Comparison of ENCODE assay signal across 24 mouse cellular contexts in the genomic region with DNA sequence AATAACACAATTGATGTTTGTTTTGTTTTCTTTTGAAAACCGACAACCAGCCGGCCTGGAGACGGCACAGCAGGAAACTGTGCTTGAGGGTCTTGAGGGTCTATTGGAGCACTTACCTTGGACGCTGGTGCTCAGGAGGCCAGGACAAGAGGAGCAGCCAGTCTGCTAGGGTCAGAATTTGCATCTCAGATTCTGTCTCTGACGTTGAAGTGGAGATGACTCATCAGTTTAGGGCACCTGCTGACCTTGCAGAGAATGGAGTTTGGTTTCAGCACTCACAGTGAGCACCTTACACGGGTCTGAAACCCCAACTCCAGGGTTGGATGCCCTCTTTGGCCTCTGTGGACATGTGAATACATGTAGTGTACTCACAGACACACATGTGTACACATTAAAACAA. TPM values are rescaled to one million over a fixed set of nuclear protein-coding genes. Genes with fewer than 3 reads are reported as not detected.
DNase-seq lines count a peak whose midpoint lies in the region; ATAC-seq and TF ChIP-seq lines count a peak whose summit lies in the region.
"Had no signal": no experiment of that assay in that cellular context is flagged by ENCODE, and none has a peak within 500 bp of the region (broad histone marks: within the 10 kb centered on the region; RNA-seq: fewer than 3 reads in every experiment).

No protein-coding gene starts in this region.

- H3K9ac ChIP-seq in liver, embryonic 13.5 days: no peak overlapping the region
- H3K9ac ChIP-seq in liver, embryonic 12.5 days: no peak overlapping the region
- H3K9ac ChIP-seq in ES-Bruce4 (ENCODE audit: low read depth, poor library complexity, severe bottlenecking) (no peak overlapping the region), ES-E14 (ENCODE audit: insufficient read depth, low read depth, low read length, poor library complexity, severe bottlenecking) (no peak overlapping the region)
- no peak overlapping the region for H3K9ac ChIP-seq in stomach, postnatal 0 days (ENCODE audit: low read length)
- H3K9ac ChIP-seq: embryonic facial prominence, embryonic 13.5 days; embryonic facial prominence, embryonic 15.5 days; forebrain, embryonic 12.5 days; forebrain, postnatal 0 days had no signal

- TF ChIP-seq POLR2A in ES-Bruce4 (IDR thresholded peaks at IDR 0.05; ENCODE audit: insufficient read depth, low read length): no peak

- H3K4me1 ChIP-seq in liver, embryonic 13.5 days (replicated peaks): peaks cover 23% of the 10 kb centered on the region
- H3K4me1 ChIP-seq in liver, embryonic 12.5 days: peaks cover 34% of the 10 kb centered on the region
- H3K4me1 ChIP-seq in ES-Bruce4 (ENCODE audit: control insufficient read depth, insufficient read depth, low read length): peaks cover 6% of the 10 kb centered on the region
- H3K4me1 ChIP-seq in ES-E14 (ENCODE audit: control insufficient read depth in 2 of 2, insufficient read depth in 2 of 2, low read length in 2 of 2, poor library complexity in 1 of 2): peaks cover 0 to 17% of the 10 kb centered on the region in 2 experiments; a peak in 2 of 4 replicates
- 0 out of 2 replicates have a peak, but pooled peaks cover 4% of the 10 kb centered on the region for H3K4me1 ChIP-seq in stomach, postnatal 0 days (replicated peaks; ENCODE audit: control insufficient read depth, insufficient read depth)

- in situ Hi-C loops in ES-E14 (cut with MboI; ENCODE audit: low sequenced_read_pairs in 2 of 2, unreplicated experiment in 2 of 2): no loop called here

- WGBS in liver, embryonic 13.5 days (ENCODE audit: insufficient replicate concordance): 66% methylated on average over 6 of the region's 6 CpGs
- WGBS in liver, embryonic 12.5 days (ENCODE audit: insufficient replicate concordance): 70% methylated on average over 6 of the region's 6 CpGs
- 75% methylated on average over 6 of the region's 6 CpGs for WGBS in stomach, postnatal 0 days

- H3K27ac ChIP-seq in liver, embryonic 13.5 days: peak overlapping the region; percentile 13; the same call in 1 of the 2 replicates
- H3K27ac ChIP-seq in liver, embryonic 12.5 days: no peak overlapping the region
- H3K27ac ChIP-seq in ES-Bruce4 (ENCODE audit: insufficient read depth, low read length) (peak overlapping the region; percentile 40; the same call in 1 of the 2 replicates), ES-E14 (ENCODE audit: insufficient read depth, low read depth, low read length, poor library complexity, severe bottlenecking) (peak overlapping the region; percentile 57; the same call in 1 of the 2 replicates)
- no peak overlapping the region for H3K27ac ChIP-seq in stomach, postnatal 0 days (replicated peaks)
- H3K27ac ChIP-seq: embryonic facial prominence, embryonic 13.5 days; embryonic facial prominence, embryonic 15.5 days; forebrain, embryonic 10.5 days; forebrain, embryonic 12.5 days had no signal

- TF ChIP-seq CTCF in ES-Bruce4 (IDR thresholded peaks at IDR 0.05; ENCODE audit: low read depth, low read length): no peak
- TF ChIP-seq CTCF in stomach, postnatal 0 days (IDR thresholded peaks at IDR 0.05; ENCODE audit: low read depth): no peak

- H3K9me3 ChIP-seq in liver, embryonic 13.5 days (replicated peaks): no peaks in the 10 kb centered on the region
- H3K9me3 ChIP-seq in liver, embryonic 12.5 days (replicated peaks): no peaks in the 10 kb centered on the region
- H3K9me3 ChIP-seq in ES-Bruce4 (replicated peaks; ENCODE audit: control insufficient read depth, insufficient read depth, low read length, poor library complexity, severe bottlenecking) (no peaks in the 10 kb centered on the region), ES-E14 (ENCODE audit: control insufficient read depth, insufficient read depth, low read depth, low read length) (no peaks in the 10 kb centered on the region)
- H3K9me3 ChIP-seq in stomach, postnatal 0 days (ENCODE audit: control insufficient read depth, low read length): no peaks in the 10 kb centered on the region
- H3K9me3 ChIP-seq: embryonic facial prominence, embryonic 13.5 days; embryonic facial prominence, embryonic 15.5 days; forebrain, embryonic 10.5 days; forebrain, embryonic 12.5 days had no signal

- intact Hi-C loops in gastrocnemius, postnatal 14 days (cut with DNase I; ENCODE audit: low total_unique reads): no loop called here

- ATAC-seq in liver, embryonic 13.5 days (ENCODE audit: low read depth): no peak
- no peak for ATAC-seq in liver, embryonic 12.5 days
- no peak for ATAC-seq in stomach, postnatal 0 days (ENCODE audit: low FRiP score, low TSS enrichment)
- ATAC-seq: activated CD4-positive, CD25-positive, alpha-beta regulatory T cell, adult 4 months; forebrain, embryonic 14.5 days; forebrain, postnatal 0 days had no signal

- no peak for DNase-seq in liver, embryonic 13.5 days
- DNase-seq in ES-E14 (ENCODE audit: low read depth, low spot score): peak; percentile 8
- DNase-seq in gastrocnemius, postnatal 14 days: no peak
- no peak for DNase-seq in stomach, postnatal 0 days (ENCODE audit: low spot score)
- DNase-seq in spleen, adult 18-20 months: no peak
- DNase-seq: adrenal gland, adult 8-10 months; adrenal gland, postnatal 14 days; adrenal gland, postnatal 36 days; cerebellum, adult 11-12 months; cerebellum, adult 8-10 months; cerebellum, adult 9-11 months; cerebellum, postnatal 14 days; cerebellum, postnatal 36 days; embryo, embryonic 11 days; forebrain, postnatal 0 days had no signal

- H3K4me2 ChIP-seq in liver, embryonic 13.5 days: no peak overlapping the region
- H3K4me2 ChIP-seq in liver, embryonic 12.5 days: no peak overlapping the region
- H3K4me2 ChIP-seq in stomach, postnatal 0 days (replicated peaks; ENCODE audit: low read depth): no peak overlapping the region
- H3K4me2 ChIP-seq: embryonic facial prominence, embryonic 13.5 days; embryonic facial prominence, embryonic 15.5 days; forebrain, embryonic 12.5 days had no signal

- H3K36me3 ChIP-seq in liver, embryonic 13.5 days: peaks cover 76% of the 10 kb centered on the region
- H3K36me3 ChIP-seq in liver, embryonic 12.5 days: peaks cover 79% of the 10 kb centered on the region
- H3K36me3 ChIP-seq in ES-Bruce4 (ENCODE audit: control insufficient read depth, insufficient read depth, low read length, poor library complexity, severe bottlenecking) (peaks cover 11% of the 10 kb centered on the region), ES-E14 (ENCODE audit: control insufficient read depth, insufficient read depth, low read length, poor library complexity, severe bottlenecking) (peaks cover 48% of the 10 kb centered on the region)
- H3K36me3 ChIP-seq in stomach, postnatal 0 days (ENCODE audit: control insufficient read depth, insufficient read depth, low read length): peaks cover 7% of the 10 kb centered on the region

- TF ChIP-seq EP300 in ES-Bruce4 (IDR thresholded peaks at IDR 0.05; ENCODE audit: insufficient read depth, low read depth, low read length): no peak
- TF ChIP-seq EP300 in stomach, postnatal 0 days (optimal IDR thresholded peaks at IDR 0.05): no peak

- no peak overlapping the region for H3K4me3 ChIP-seq in liver, embryonic 13.5 days (replicated peaks)
- no peak overlapping the region for H3K4me3 ChIP-seq in liver, embryonic 12.5 days
- H3K4me3 ChIP-seq in ES-Bruce4 (ENCODE audit: low read depth, low read length): no peak overlapping the region
- H3K4me3 ChIP-seq in ES-E14 (ENCODE audit: insufficient read depth in 1 of 2, low read depth in 1 of 2, low read length in 2 of 2, poor library complexity in 1 of 2, severe bottlenecking in 1 of 2): no peak overlapping the region
- H3K4me3 ChIP-seq in stomach, postnatal 0 days (ENCODE audit: low read depth, low read length): no peak overlapping the region
- H3K4me3 ChIP-seq: embryonic facial prominence, embryonic 13.5 days; embryonic facial prominence, embryonic 15.5 days; erythroblast, embryonic 14.5 days; forebrain, embryonic 10.5 days; forebrain, embryonic 12.5 days had no signal

- H3K27me3 ChIP-seq in liver, embryonic 13.5 days: no peaks in the 10 kb centered on the region
- no peaks in the 10 kb centered on the region for H3K27me3 ChIP-seq in liver, embryonic 12.5 days (replicated peaks)
- H3K27me3 ChIP-seq in ES-Bruce4 (ENCODE audit: control insufficient read depth, insufficient read depth, low read length, poor library complexity, severe bottlenecking): no peaks in the 10 kb centered on the region
- no peaks in the 10 kb centered on the region for H3K27me3 ChIP-seq in stomach, postnatal 0 days (ENCODE audit: control insufficient read depth, insufficient read depth, low read length)
- H3K27me3 ChIP-seq: embryonic facial prominence, embryonic 13.5 days; embryonic facial prominence, embryonic 15.5 days; forebrain, embryonic 12.5 days had no signal

TF ChIP-seq in ES-E14, 5 proteins besides CTCF, POLR2A, EP300 and RAD21:
- TF ChIP-seq CHD2 (IDR thresholded peaks at IDR 0.05; ENCODE audit: low read depth, low read length): no peak
- peak; percentile 83 for TF ChIP-seq MAFK (IDR thresholded peaks at IDR 0.05; ENCODE audit: insufficient read depth, low read depth, low read length)

RNA-seq across cellular contexts. Expression of a gene that starts 4.7 kb away (rescaled TPM):
- polyA plus RNA-seq in liver, embryonic 13.5 days (2015; fragmentation: Nextera tagmentation; extraction: Ambion mirVana): 113 and 122 TPM in 2 replicates
- 136 and 138 TPM in 2 replicates for polyA plus RNA-seq in liver, embryonic 12.5 days (2016; fragmentation: Nextera tagmentation; extraction: Ambion mirVana)
- polyA plus RNA-seq in ES-Bruce4 (2011; ENCODE audit: insufficient read depth, insufficient read length, low read depth, missing spikeins): 102 TPM in 2 replicates
- 117 and 149 TPM in 2 replicates for total RNA-seq in ES-E14 (2012; rRNA removed)
- total RNA-seq in gastrocnemius, postnatal 14 days (2021): 10 to 100 TPM; 23.3 to 26.5 TPM
- polyA plus RNA-seq in stomach, postnatal 0 days (2015; fragmentation: Nextera tagmentation; extraction: Ambion mirVana): 35.2 and 37.9 TPM in 2 replicates

RNA-seq across cellular contexts. Expression of a gene that starts 23.5 kb away (rescaled TPM):
- 22.8 and 23.1 TPM in 2 replicates for polyA plus RNA-seq in liver, embryonic 13.5 days (2015; fragmentation: Nextera tagmentation; extraction: Ambion mirVana)
- 25.2 and 26.1 TPM in 2 replicates for polyA plus RNA-seq in liver, embryonic 12.5 days (2016; fragmentation: Nextera tagmentation; extraction: Ambion mirVana)
- polyA plus RNA-seq in ES-Bruce4 (2011; ENCODE audit: insufficient read depth, insufficient read length, low read depth, missing spikeins): 18.7 and 21.1 TPM in 2 replicates
- 26.2 and 27.9 TPM in 2 replicates for total RNA-seq in ES-E14 (2012; rRNA removed)
- total RNA-seq in gastrocnemius, postnatal 14 days (2021): 1 to 10 TPM; 6.4 to 7.5 TPM
- 19.5 and 20.6 TPM in 2 replicates for polyA plus RNA-seq in stomach, postnatal 0 days (2015; fragmentation: Nextera tagmentation; extraction: Ambion mirVana)

RNA-seq across cellular contexts. Expression of a gene that starts 48.8 kb away (rescaled TPM):
- polyA plus RNA-seq in liver, embryonic 13.5 days (2015; fragmentation: Nextera tagmentation; extraction: Ambion mirVana): 113 and 132 TPM in 2 replicates
- 154 and 156 TPM in 2 replicates for polyA plus RNA-seq in liver, embryonic 12.5 days (2016; fragmentation: Nextera tagmentation; extraction: Ambion mirVana)
- 126 and 128 TPM in 2 replicates for polyA plus RNA-seq in ES-Bruce4 (2011; ENCODE audit: insufficient read depth, insufficient read length, low read depth, missing spikeins)
- total RNA-seq in ES-E14 (2012; rRNA removed): 414 and 461 TPM in 2 replicates
- total RNA-seq in gastrocnemius, postnatal 14 days (2021): 10 to 100 TPM; 35.5 to 46.6 TPM
- 163 and 168 TPM in 2 replicates for polyA plus RNA-seq in stomach, postnatal 0 days (2015; fragmentation: Nextera tagmentation; extraction: Ambion mirVana)

Comparison
In these comparisons a context has a peak if more than half of its experiments do, and no peak if none do; other contexts are left out.
1. H3K27ac ChIP-seq: peak in liver, embryonic 13.5 days (single experiment), ES-Bruce4 (single experiment) and ES-E14 (single experiment); none in liver, embryonic 12.5 days (single experiment) and stomach, postnatal 0 days (single experiment).